Mouse (Mus musculus) hindbrain, embryonic 15.5 days (tissue): ENCODE data around the gene Ppp2r3d. TPM values are rescaled to one million over a fixed set of nuclear protein-coding genes. Genes with fewer than 3 reads are reported as not detected.
A peak's percentile ranks its signal among the peaks of the same experiment; 100 is the strongest.

Source experiments
- ATAC-seq: fragments of 200-750 bp; cut with Nextera tagmentation; 2 replicates; pipeline ENCODE4 v1.8.0; 2017; ENCODE audit warnings: low read depth, moderate number of reproducible peaks, moderate TSS enrichment; ENCODE audit not compliant: low FRiP score
- H3K27ac ChIP-seq: fragments of 300-500 bp; sonication (generic); replicated peaks from 2 replicates; pipeline ENCODE4 v1.5.1; 2015; ENCODE audit warnings: mild to moderate bottlenecking, inconsistent platforms
- H3K27me3 ChIP-seq: fragments of 300-500 bp; sonication (generic); 2 replicates; pipeline ENCODE4 v1.6.1; 2015; ENCODE audit warnings: control low read depth, inconsistent platforms
- H3K36me3 ChIP-seq: fragments of 300-500 bp; sonication (generic); 2 replicates; pipeline ENCODE4 v1.6.1; 2015; ENCODE audit warnings: control low read depth, inconsistent platforms
- H3K4me1 ChIP-seq: fragments of 300-500 bp; sonication (generic); replicated peaks from 2 replicates; pipeline ENCODE4 v1.6.1; 2015; ENCODE audit warnings: control low read depth, inconsistent platforms
- H3K4me2 ChIP-seq: fragments of 300-500 bp; sonication (generic); 2 replicates; pipeline ENCODE4 v1.6.1; 2015; ENCODE audit warnings: moderate library complexity, mild to moderate bottlenecking, inconsistent platforms
- H3K4me3 ChIP-seq: fragments of 300-500 bp; sonication (generic); 2 replicates; pipeline ENCODE4 v1.5.1; 2015; ENCODE audit warnings: mild to moderate bottlenecking, inconsistent platforms
- H3K9ac ChIP-seq: fragments of 300-500 bp; sonication (generic); 2 replicates; pipeline ENCODE4 v1.6.1; 2015; ENCODE audit warnings: inconsistent platforms
- H3K9me3 ChIP-seq: fragments of 300-500 bp; sonication (generic); 2 replicates; pipeline ENCODE4 v1.6.1; 2016; ENCODE audit warnings: control low read depth, inconsistent platforms
- WGBS: fragments of 180-500 bp; shearing (Covaris S2); methylation state at CpG from one replicate; pipeline ENCODE4 v1.1.7; 2015; 5-methylcytosine and 5-hydroxymethylcytosine counted together
- polyA plus RNA-seq: library from polyadenylated mRNA; unstranded; fragments of >200 nt; fragmentation: Nextera tagmentation; extraction: Ambion mirVana; gene quantifications from 2 replicates; pipeline ENCODE4 v1.2.1, GENCODE M21; 2015

Ppp2r3d gene
- polyA plus RNA-seq, 1 experiment from 2014 or later = 180 TPM

DNA sequence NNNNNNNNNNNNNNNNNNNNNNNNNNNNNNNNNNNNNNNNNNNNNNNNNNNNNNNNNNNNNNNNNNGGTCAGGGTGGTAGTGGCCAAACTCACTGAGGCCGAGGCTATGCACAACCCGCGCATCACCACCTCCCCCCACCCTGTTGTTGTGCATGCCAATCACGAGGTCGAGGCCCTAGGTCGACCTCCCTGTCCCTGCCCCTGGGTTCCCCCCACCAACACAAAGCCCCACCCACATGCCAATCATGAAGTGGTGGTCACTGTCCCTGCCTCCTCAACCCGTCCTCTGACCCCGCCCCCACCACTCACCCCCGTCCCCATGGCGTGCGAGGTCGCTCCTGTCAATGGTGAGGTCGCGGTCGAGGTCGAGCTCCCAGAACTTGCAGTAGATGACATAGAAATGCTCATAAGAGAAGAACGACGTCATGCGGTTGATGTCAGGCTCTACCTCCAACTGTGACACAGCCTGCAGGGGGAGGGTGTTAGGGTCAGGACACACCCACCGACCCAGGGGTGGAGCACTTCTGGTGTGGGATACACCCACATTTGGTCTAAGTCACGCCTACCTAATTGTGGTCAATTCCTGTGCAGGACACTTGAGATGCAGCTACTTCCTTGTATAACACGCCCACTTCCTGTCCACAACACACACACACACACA lies 37.9 kb downstream of the Ppp2r3d start:
- H3K4me1 ChIP-seq = no peaks in the 10 kb centered on the region
- no peak overlapping the region for H3K4me3 ChIP-seq
- no peak overlapping the region for H3K9ac ChIP-seq
- WGBS = 97% methylated on average over 22 of the region's 22 CpGs
- ATAC-seq = peak; percentile 17; the same call in 1 of the 2 replicates
- H3K9me3 ChIP-seq = peaks cover 10% of the 10 kb centered on the region; the same call in 1 of the 2 replicates
- H3K4me2 ChIP-seq = no peak overlapping the region
- H3K27me3 ChIP-seq = no peaks in the 10 kb centered on the region
- peaks cover 33% of the 10 kb centered on the region for H3K36me3 ChIP-seq
- H3K27ac ChIP-seq = no peak overlapping the region

DNA sequence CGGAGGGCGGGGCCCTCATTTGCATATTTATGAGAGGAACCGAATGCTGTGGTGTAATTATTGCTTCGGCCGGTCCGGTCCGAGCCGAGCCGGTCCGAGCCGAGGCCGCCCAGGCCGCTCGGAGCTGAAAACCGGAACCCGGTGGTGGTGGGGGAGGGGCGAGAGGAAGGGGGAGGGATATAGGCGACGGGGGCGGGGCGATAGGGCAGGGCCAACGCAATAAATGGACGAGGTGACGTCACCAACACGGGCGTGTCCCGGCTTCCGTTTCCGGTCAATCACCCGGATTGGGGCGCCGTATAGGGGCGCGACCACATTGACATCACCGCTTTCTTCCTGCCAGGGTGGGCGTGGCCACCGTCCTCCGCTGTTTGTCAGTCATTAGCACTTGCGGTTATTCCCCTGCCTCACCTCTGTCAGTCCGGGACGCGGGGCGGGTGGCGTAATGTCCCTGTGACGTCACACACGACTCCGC lies 51.2 kb downstream of the Ppp2r3d start:
- peak overlapping the region; percentile 75 for H3K4me2 ChIP-seq
- under 1% methylated on average over 45 of the region's 47 CpGs for WGBS
- peaks cover 3% of the 10 kb centered on the region; the same call in 1 of the 2 replicates for H3K27me3 ChIP-seq
- peak overlapping the region; percentile 98 for H3K27ac ChIP-seq
- H3K9me3 ChIP-seq = no peaks in the 10 kb centered on the region
- peak; percentile 57 for ATAC-seq
- H3K4me3 ChIP-seq = peak overlapping the region; percentile 76
- H3K4me1 ChIP-seq = no peaks in the 10 kb centered on the region
- H3K36me3 ChIP-seq = no peaks in the 10 kb centered on the region
- peak overlapping the region; percentile 53 for H3K9ac ChIP-seq

DNA sequence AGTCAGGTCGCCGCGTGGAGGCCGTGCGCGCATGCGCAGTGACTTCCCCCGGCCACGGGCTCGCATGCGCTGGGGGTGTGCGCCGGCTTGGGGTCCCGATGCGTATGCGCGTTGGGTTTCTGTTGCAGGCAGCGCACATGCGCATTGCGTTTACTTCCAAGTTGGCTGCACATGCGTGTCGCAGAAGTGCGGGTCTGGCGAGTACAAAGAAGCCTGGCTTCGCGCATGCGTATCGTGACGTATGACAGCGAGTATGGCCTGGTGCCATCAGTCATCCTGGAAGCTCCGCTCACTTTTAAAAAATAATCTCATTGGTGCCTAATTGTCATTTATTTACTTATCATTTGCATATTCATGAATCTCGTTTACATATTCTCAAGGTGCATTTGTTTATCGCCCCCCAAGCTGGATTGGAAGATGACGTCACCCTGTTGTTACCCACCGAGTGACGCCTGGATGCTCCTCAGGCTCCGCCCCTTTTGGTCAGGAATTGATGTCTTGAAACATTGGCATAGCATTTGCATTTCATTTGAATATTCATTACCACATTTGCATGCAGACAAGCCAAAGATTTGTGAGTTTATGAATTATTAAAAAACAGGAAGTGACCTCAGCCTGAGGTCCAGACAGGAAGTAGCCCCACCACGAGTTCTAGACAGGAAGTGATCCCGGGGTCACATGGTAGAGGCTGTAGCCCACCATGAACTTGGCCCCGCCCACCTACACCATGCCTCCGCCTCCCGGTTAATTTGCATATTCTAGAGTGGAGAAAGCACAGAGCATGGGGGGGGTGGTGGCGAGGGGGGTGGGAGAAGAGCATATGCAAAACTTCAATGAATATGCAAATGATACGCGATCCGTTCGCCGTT lies 51.9 kb downstream of the Ppp2r3d start:
- Histone ChIP-seq H3K4me3 (peak overlapping the region; percentile 76), H3K9ac (peak overlapping the region; percentile 76), H3K36me3 (no peaks in the 10 kb centered on the region), H3K4me2 (peak overlapping the region; percentile 75), H3K27ac (peak overlapping the region; percentile 98), H3K4me1 (no peaks in the 10 kb centered on the region), H3K9me3 (no peaks in the 10 kb centered on the region), H3K27me3 (peaks cover 3% of the 10 kb centered on the region; the same call in 1 of the 2 replicates)
- peak; percentile 80 for ATAC-seq
- under 1% methylated on average over 48 of the region's 48 CpGs for WGBS

DNA sequence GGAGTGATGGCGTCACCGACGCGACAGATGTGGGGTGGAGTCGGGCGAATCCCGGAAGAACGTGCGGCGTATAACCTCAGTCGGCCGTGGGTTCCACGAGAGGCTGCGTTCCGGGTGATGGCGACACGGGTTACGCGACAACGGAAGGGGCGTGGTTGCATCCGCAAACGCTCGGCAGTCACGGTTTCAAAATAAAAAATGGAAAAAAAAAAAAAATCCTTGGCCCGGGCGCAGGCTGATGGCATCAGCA lies 52.5 kb downstream of the Ppp2r3d start:
- Histone ChIP-seq H3K4me1 (no peaks in the 10 kb centered on the region), H3K9ac (peak overlapping the region; percentile 76), H3K36me3 (no peaks in the 10 kb centered on the region), H3K4me2 (peak overlapping the region; percentile 75), H3K27me3 (peaks cover under 1% of the 10 kb centered on the region; the same call in 1 of the 2 replicates), H3K27ac (peak overlapping the region; percentile 98), H3K9me3 (no peaks in the 10 kb centered on the region), H3K4me3 (peak overlapping the region; percentile 76)
- under 1% methylated on average over 27 of the region's 27 CpGs for WGBS
- peak; percentile 40 for ATAC-seq

DNA sequence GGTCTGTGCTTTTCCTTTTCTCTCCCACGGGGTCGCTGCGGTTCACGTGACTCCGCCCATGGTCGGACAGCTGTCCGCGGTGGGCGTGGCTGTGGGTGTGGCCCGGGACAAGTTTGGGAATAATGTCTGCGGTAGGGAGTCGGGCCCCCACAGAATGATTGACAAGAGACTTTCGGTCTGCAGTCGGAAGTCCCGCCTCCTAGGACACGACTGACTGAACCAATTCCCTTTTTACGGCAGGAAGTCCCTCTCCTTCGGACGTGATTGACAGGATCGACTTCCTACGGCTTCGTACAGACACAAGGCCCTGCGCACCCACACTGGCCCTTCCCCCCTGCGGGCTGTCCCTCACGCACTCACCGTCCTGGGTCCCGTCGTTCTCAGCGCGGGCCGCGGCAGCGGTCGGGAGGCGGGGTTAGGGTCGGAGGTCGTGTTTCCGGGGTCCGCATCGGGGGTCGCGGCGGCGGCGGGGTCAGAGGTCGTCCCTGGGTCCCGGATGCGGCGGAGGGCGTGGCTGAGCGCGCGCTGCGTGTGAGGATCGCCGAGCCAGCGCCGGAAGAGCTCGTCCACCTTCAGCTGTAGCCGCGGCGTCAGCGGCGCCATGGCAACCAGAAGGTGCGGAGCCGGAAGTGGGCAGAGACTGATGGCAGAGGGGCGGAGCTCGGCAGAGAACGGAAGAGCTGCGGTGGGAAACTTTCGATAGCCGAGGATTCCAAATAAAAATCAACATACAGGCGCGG lies 53.0 kb downstream of the Ppp2r3d start:
- Histone ChIP-seq H3K4me1 (no peaks in the 10 kb centered on the region), H3K4me3 (peak overlapping the region; percentile 76), H3K27me3 (no peaks in the 10 kb centered on the region; the same call in 1 of the 2 replicates), H3K4me2 (peak overlapping the region; percentile 75), H3K27ac (peak overlapping the region; percentile 98), H3K9me3 (no peaks in the 10 kb centered on the region), H3K9ac (peak overlapping the region; percentile 76), H3K36me3 (no peaks in the 10 kb centered on the region)
- under 1% methylated on average over 74 of the region's 74 CpGs for WGBS
- ATAC-seq = peak; percentile 76

DNA sequence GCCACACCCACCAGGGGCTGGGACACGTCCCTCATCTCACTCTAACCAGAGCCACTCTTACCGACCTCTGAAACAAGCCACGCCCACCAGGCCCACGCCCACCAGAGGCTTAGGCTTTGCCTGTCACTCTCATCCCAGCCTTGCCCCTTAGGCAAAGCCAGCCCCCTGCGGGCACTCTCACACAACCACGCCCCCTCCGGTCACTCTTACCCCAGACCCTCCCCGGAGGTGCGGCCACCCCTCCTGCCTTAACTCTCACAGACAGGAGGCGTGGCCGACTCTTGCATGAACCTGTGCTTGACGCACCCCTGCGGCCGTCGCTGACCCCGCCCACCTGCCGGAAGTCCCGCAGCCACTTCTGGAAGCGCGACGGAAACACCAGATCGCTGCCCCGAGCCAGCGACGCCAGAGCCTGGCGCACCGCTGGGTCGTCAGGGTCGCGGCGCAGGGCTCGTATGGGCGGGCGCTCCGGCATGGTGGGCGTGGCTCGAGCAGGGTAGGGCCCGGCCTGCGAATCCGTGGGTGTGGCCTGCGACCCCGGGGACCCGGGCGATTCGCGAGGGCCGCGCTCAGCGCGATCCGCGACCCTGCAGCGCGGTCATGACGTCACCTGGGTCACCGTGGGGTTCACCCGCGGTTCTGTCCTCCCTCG lies 53.7 kb downstream of the Ppp2r3d start:
- Histone ChIP-seq H3K4me1 (no peaks in the 10 kb centered on the region), H3K27ac (peak overlapping the region; percentile 98), H3K27me3 (no peaks in the 10 kb centered on the region), H3K9ac (peak overlapping the region; percentile 76), H3K4me3 (peak overlapping the region; percentile 76), H3K36me3 (no peaks in the 10 kb centered on the region), H3K9me3 (no peaks in the 10 kb centered on the region), H3K4me2 (peak overlapping the region; percentile 75)
- peak; percentile 73 for ATAC-seq
- WGBS = 1% methylated on average over 54 of the region's 59 CpGs

DNA sequence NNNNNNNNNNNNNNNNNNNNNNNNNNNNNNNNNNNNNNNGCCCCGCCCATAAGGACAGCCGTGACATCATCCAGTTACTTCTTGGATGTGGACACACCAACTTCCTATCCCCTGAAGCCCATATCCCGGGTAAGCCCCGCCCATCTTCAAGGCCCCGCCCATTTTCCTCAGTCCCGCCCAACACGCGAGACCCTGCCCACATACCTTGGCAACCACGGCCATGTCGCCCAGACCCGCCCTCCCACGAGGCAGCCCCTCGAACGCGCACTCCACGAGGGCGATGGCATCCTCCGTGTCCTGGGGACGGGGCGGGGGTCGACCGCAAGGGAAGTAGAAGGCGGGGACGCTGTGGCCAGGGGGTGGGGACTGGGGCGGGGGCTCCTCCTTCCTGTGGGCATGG lies 54.3 kb downstream of the Ppp2r3d start:
- 3% methylated on average over 23 of the region's 25 CpGs for WGBS
- peak overlapping the region; percentile 98 for H3K27ac ChIP-seq
- H3K9ac ChIP-seq = peak overlapping the region; percentile 76
- H3K36me3 ChIP-seq = no peaks in the 10 kb centered on the region
- no peaks in the 10 kb centered on the region for H3K9me3 ChIP-seq
- no peak for ATAC-seq
- H3K27me3 ChIP-seq = no peaks in the 10 kb centered on the region
- H3K4me1 ChIP-seq = no peaks in the 10 kb centered on the region
- peak overlapping the region; percentile 75 for H3K4me2 ChIP-seq
- peak overlapping the region; percentile 76 for H3K4me3 ChIP-seq

DNA sequence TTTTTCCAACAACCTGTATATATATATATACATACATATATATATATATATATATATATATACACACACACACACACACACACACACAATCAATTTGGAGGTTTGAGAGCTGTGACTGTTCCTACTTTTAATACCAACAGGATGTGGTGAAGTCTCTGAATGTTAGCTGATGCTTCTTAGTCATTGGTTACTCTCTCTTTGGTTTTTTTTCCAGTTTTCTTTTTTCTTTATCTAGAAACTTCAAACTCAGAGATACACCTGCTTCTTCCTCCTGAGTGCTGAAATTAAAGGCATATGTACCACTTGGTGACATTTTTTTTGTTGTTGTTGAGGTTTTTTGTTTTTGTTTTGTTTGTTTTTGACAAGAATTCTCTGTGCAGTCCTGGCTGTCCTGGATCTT lies 63.8 kb downstream of the Ppp2r3d start:
- H3K9me3 ChIP-seq = no peaks in the 10 kb centered on the region
- H3K4me2 ChIP-seq = no peak overlapping the region
- H3K4me3 ChIP-seq = no peak overlapping the region
- no peak overlapping the region for H3K9ac ChIP-seq
- ATAC-seq = no peak
- no peak overlapping the region for H3K27ac ChIP-seq
- no peaks in the 10 kb centered on the region for H3K27me3 ChIP-seq
- no peaks in the 10 kb centered on the region for H3K36me3 ChIP-seq
- H3K4me1 ChIP-seq = no peaks in the 10 kb centered on the region

DNA sequence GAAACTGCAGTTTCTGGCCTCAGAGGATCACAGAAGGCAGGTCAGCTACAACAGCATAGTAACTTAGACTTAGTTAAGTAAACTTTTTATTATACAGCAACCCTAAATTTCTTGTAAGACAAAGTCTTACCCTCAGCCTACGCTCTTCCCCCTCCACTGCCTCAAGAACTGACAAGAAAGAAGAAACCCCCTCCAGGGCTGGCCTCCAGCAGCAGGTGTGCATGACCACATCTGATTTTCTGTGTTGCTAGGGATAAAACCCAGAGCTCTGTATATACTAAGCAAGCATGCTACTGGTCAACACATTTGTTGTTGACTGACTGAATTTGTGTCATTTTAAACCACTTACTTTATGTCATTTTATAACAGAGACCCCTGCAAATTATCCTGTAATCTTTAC lies 65.1 kb downstream of the Ppp2r3d start:
- Histone ChIP-seq H3K4me2 (no peak overlapping the region), H3K9ac (no peak overlapping the region), H3K4me1 (no peaks in the 10 kb centered on the region), H3K36me3 (no peaks in the 10 kb centered on the region), H3K9me3 (no peaks in the 10 kb centered on the region), H3K4me3 (no peak overlapping the region), H3K27me3 (no peaks in the 10 kb centered on the region), H3K27ac (no peak overlapping the region)
- WGBS = 78% methylated on average over 1 of the region's 1 CpGs
- no peak for ATAC-seq

DNA sequence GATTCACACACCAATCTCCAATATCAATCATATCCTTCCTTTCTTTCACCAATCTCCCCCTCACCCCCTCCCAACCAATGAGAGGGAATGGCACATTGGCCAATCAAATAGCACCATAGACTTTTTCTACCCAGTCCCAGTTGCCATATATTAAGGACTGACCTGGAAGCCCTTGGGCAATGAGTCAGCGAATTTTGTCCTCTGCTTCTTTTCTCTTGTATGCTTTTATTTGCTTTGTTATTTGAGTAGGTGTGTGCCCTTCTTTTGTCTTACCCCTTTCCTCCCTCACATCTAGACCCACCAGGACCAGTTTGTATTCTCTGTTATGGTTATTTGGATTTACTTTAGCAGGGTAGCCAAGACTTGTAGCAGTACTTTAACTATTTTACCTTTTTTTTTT lies 68.1 kb downstream of the Ppp2r3d start:
- Histone ChIP-seq H3K9ac (no peak overlapping the region), H3K27ac (no peak overlapping the region), H3K9me3 (no peaks in the 10 kb centered on the region), H3K4me2 (no peak overlapping the region), H3K4me3 (no peak overlapping the region), H3K4me1 (no peaks in the 10 kb centered on the region), H3K36me3 (no peaks in the 10 kb centered on the region), H3K27me3 (no peaks in the 10 kb centered on the region)
- 70% methylated on average over 1 of the region's 1 CpGs for WGBS
- no peak for ATAC-seq
